Mouse (Mus musculus) embryo, embryonic 11 days (tissue): ENCODE measurements around the gene Per2.

ENCODE experiments used
- DNase-seq: peaks from one replicate; pipeline ENCODE4 v3.0.0-alpha.2; 2015

Per2 gene

DNA sequence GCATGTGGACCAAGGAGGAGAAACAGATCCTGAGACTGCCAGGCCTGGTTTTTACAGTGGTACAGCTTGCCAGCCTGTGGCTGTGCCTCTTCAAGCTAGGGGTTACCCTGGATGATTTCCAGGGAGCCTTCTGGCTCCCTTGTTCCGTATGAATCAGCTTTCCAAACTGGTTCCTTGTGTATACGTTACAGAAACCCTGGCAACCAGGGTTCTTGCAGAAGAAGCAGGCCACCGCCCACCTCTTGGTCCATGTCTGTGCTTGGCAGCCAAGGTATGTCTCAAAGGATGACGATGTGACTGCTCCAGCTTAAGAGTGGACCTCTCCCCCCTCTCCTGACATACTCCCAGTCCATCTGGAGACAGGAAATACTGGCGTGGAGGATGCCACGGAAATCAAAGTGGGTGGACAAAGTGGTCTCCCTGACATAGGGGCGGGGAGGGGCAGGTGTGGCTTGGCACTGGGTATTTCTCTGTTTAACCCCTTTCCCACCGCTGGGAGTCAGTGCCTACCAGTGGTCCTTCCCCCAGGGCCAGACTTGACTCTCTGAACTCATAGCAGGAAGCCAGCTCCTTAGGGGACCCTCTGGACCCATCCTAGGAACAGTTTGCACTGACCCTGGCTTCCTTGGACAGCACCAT, 782 bp downstream of the Per2 start:
- peak; percentile 13 for DNase-seq

DNA sequence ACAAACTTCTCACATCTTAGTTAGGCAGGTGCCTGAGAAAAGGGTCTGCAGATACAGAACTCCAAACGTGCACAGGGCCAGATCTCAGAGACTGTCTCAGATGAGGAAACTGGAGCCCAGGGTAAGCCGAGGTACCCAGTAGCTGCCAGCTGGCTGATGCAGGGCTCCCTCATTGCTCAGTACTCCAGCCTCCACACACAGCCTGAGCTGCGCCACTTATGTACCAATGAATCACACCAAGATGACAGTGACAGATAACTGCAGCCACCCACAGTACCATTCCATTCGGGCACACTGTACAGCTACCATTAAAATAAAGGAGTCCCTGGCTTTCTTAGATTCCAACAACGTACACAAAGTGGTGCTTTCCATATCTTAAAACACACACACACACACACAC, 1.4 kb downstream of the Per2 start:
- DNase-seq: no peak

DNA sequence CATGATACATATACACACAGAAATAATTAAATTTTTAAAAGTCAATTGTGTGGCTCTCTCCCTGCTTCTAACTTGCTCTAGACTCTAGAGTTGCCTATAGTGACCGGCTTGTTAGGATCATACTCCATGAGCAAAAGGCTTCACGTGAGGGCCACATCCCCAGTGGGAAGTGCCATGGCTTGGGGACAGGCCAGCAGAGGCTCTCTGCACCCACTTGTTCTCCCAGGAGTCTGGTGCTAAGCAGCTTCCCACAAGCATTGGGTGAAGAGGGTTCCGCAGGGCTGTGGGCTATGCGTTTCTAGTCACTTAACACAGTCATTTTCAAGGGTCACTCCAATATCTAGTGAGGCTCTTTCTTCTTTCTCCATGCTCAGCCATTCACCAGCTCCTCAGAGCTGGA, 2.0 kb downstream of the Per2 start:
- DNase-seq: no peak

DNA sequence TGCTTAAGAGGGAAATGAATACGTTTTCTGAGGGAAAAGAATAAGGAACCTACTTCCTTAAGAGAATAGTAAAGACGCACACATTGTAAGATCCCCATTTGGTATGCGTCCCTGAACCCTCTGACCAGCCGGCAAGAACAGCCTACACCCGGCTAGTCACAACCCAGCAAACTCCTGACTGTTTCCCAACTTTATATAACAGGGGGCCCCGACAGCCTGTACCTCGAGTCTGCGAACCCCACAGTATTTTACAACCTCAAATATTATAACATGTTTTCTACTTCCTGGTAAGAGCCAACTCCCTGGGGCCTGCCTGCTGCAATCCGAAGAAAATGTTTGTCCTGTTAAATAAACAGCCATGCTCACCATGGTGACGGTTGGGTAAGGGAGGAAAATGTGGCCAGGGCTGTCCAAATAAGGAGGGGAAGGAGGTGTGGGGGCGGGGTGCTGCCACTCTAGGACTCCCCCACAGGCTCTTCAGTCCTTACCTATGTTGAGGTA, 2.8 kb downstream of the Per2 start:
- peak; percentile 63 for DNase-seq

DNA sequence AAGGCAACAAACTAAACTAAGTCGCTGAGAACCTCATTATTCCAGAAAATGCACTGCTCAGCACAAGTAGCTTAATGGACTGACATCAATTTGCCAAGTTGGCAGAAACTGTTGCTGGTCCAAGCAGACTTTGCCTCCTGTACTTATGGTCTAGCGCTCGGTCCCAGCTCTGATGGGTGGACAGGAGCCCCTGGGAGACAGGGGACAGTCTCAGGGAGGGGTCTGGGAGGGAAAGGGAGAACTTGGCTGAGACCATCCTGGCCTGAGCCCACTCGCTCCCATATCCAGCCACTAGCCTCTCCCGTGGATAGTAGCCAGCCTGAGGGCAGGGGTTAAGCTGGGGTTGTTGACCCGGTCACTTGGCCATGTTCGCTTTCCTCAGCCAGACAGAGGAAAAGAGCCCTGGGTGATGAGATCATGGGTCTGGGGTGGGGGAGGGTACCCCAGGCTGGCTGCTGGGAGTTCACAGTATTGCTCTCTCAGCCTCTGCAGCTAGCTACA, 3.4 kb downstream of the Per2 start:
- DNase-seq: peak; percentile 69

DNA sequence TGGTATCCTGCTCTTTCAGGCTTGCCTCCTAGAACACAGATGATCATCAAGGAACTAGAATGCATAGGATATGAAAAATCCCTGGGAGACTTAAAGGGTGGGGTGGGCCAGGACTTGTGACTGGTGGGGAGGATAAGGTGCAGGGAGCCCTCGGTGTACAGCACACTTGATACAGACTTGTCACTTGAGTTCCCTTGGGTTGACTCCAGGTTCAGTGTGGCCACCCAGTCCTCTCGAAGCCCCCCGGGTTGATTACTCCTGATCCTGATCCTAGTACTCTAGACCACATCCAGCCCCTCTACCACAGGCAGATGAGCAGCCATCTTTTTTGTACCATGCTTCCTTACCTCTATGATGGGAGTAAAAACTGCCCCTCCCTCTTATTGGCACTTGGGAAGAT, 4.2 kb downstream of the Per2 start:
- DNase-seq: no peak

DNA sequence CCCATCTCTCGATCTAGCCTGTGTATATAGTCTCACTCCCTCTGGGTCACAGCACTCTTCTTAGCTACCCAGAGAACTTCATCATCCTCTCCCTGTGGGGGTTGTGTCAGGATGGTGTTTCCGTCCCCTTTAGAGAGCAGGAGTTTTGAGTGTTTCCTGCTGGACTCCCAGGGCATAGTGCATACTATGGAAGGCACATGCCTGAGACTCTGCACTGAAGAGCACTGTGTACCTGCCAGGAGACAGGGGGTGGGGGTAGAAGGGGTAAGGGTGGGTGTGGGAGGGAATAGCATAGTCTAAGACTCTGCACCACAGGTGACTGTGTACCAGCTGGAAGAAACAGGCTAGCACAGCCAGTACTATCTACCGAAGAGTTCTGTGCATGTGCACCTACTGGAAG, 4.8 kb downstream of the Per2 start:
- no peak for DNase-seq

DNA sequence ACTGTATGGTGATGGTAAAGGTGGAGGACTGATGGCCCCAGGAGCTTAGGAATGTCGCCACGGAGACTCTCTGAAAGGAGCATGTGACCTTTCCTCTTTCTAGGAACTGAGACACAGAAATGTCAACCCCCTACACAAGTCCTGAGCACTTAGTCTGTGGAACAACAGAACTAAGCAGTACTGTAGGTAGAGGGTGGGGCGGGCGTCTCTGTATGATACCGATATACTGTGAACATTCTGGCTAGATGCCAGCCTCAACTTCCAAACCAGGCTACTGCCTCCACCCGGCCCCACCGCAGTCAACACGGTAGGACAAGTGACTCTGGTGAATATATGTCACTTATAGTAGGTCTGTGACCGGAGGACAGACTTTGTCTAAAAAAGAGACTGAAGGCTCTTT, 5.2 kb downstream of the Per2 start:
- no peak for DNase-seq

DNA sequence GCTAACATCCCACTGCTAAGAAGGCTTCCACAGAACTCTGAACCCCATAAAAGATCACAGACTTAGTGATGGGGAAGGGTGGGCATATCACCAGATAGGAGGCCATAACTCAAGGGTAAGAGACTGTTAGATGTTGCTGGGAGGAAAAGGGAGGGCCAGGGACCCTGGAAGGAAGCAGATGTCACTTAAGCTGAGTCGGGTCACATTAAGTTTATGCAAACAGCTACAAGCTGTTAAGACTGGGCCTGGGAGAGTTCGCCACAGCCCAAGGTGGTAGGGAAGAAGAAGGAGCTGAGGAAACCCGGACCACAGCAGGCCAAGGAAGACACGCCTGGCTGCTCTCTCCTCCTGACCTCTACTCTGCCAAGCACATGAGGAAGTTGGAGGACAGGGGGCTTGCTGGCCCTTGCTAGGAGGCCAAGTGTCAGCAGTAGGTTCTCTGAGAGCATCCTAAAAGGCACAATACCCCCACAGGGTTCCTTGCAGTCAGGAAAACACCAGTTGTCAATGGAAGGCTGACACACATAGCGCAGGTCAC, 7.5 kb downstream of the Per2 start:
- no peak for DNase-seq

DNA sequence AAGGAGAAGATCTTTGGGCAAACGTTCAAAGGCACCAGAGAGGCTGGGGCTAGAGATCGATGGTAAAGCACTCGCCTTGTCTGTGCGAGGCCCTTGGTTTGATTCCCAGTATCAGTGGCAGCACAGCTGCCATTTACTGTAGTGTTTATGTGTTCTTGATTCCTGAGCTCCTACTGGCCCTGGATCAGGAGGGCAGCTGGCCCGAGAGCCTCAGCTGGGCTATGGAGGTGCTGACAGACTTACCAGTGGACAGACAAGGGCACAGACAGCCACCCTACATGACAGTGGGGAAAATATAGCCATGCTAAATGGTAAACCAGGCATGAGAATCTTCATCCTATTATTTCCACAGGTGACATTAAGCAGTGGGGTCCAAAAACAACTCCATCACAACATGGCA, 8.3 kb downstream of the Per2 start:
- DNase-seq: no peak

DNA sequence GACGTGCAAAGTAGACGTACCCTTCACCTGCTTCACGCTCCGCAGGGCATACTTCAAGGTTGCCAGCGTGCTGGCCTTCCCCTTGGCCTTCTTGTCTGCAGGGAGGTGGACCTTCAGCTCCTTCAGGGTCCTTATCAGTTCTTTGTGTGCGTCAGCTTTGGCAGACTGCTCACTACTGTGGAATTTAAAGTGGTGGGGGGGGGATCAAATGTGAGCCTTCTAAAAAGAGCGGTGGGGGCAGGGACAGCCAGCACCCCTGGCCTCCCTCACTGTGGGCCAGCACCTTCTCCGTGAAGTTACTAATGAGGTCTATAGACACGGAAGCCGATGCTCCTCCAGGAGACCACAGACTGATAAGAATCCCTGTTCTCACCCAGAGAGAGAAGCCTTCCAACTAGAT, 10.4 kb downstream of the Per2 start:
- DNase-seq: no peak

DNA sequence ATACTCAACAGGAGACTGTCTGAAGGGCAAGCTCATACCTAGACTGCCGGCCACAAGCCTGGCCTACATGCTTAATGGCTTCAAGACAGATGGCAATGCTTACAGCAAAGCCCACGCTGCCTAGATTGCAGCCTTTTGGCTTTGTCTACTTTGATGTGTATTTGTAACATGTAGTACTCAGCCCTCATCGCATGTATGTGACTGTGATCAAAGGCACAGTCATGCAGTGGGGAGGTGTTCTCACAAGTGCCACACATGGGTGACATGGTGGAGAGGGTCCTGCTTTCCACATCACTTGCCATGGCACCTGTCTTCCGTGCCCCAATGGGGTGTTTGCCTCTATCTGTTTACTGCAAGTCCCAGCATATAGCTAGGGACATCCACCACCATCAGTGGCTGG, 12.6 kb downstream of the Per2 start:
- no peak for DNase-seq

DNA sequence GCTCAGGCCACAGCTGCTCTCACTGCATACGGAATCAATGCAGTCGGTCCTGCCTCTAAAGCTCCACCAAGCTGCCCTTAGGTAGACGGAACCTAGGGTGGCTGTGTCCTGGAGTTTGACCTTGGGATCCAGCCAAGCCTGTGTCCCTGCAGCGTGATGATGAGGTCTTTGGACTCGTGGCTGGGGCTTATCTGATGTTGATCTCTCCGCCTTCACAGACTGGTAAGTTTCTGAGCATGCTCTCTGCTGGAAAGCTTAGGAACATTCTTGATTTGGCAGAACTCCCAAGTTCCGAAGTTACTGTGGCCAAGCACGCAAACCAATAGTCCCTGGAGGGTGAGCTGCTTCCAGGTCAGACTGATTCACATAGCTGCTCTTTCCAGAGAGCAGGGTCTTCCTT, 13.1 kb downstream of the Per2 start:
- no peak for DNase-seq

DNA sequence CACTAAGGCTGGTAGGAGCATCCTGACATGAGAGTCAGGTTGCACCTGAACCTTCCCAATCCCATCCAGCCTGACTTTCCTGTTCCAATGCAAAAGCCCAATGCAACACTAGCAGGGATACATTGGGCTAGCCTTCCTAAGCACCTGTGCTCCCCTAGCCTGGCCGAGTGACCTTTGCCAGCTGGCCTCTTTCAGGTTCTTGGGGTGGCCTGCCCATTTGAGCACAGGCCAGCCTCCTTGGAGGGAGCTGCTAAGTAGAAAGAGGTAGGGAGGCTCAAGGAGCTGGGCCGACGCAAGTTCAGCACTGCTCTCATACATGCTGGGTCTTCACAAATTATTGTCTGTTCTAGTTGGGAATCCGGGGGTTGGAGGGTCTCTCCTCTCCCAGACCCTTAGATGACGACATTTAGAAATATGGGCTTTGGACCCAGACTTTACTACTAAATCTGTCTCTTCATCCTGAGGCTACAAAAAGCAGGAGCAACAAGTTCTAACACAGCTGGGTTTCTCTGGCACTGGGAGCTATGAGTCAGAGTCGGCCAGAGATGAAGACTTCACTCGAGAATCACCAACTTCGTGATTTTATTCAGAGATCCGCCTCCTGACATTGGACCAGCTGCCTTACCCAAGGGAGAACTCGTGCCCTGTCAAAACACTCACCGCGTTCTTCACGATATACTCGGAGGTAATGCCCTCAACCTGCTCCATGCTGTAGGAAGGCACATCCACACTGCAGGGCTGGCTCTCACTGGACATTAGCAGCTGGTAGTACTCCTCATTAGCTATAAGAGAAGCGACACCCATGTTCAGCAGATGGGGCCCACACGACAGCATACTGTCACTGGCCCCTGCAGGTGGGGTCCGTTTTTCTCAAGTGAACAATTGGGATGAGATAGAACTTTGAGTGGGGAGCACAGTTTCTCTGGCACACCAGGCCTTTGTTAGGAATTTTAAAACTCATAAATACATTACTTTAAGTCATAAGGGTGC, 14.0 kb downstream of the Per2 start:
- DNase-seq: no peak

DNA sequence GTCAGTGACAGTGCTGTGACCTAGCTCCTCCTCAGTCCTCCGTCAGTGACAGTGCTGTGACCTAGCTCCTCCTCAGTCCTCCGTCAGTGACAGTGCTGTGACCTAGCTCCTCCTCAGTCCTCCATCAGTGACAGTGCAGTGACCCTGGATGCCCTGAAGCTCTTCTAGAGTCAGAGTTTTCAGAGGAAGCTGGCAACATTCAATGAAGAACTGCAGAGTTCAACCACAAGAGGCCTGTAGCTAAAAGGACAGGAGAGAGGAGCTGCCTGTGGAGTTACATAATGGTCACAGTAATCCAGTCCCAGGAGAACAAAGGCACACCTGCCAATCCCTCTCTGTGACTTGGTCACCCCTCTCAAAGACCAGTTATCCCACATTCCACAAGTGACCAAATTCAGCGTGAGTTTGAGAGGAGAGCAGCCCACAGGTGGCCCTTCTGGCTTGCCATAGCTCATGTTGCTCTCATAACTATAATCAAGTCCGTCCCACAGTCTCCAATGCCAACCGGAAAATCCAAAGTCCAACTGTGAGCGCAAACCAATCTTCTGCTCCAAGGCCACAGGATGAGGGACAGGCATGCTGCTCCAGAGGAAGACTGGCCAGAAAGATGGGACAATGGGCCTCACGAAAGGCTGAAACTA, 16.7 kb downstream of the Per2 start:
- DNase-seq: no peak

DNA sequence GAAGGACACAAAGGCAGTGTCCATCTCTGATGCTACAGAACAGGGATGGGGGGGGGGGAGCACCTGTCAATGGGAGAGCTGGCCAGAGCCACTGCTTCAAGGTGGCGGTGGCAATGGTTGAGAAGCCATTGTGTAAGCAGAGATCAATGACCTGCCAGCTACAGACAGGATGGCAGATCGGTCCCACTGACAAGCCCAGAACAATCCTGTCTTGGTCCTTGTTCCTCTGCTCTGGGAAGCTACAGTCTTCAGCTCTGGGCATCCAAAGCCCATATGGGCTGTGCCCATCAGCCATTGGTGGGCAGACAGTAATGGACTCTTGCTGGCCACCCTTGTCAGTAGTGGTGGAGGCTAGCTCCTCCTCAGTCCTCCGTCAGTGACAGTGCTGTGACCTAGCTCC, 17.3 kb downstream of the Per2 start:
- no peak for DNase-seq

DNA sequence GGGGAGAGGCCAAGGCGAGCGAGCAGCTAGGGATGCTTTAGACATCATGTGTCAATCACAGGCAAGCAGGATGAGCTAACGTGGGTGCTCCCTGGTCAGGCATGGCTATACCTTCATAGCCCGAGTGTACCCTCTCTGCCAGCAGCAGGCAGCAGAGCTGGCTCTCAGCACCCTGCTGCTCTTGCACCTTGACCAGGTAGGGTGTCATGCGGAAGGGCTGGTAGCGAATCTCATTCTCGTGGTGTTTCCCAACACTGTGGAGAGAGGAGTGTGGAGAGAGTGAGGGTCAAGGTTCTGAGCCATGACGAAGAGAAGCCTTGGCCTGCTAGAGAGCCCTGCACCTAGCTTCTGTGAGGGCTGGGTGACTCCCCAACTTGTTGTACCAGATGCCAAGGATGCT, 19.3 kb downstream of the Per2 start:
- DNase-seq: no peak

DNA sequence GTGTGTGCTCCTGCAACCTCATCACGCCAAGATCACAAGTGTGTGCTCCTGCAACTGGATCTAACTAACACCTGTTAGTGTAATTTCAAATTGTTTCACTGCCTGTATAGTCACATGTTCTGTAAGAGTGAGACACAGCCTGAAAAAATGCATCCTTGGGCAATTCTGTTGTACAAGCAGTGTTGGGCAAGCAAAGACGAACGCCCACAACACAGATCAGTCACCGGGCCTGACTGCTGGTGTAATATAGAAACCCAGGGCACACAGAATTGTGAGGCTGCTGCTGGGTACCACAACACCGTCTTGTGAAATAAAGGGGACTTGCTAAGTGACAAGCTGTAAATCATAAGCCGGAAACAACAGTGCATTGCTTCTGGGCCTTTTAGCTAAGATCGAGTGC, 21.6 kb downstream of the Per2 start:
- no peak for DNase-seq

DNA sequence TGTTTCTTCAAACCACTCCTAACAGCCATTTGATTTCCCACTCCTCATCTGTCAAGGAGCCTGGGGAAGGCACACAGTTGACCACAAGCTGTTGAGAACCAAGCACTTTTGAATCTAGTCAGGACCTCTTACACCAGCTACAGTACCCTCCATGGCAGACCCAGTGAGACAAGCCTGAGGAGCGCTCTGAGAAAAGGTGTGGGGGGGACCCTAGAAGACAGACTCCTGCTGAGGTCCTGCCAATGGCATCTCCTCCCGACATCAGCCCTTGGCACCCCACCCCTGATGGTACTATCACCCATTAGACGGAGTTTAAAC, 22.1 kb downstream of the Per2 start:
- DNase-seq: no peak

DNA sequence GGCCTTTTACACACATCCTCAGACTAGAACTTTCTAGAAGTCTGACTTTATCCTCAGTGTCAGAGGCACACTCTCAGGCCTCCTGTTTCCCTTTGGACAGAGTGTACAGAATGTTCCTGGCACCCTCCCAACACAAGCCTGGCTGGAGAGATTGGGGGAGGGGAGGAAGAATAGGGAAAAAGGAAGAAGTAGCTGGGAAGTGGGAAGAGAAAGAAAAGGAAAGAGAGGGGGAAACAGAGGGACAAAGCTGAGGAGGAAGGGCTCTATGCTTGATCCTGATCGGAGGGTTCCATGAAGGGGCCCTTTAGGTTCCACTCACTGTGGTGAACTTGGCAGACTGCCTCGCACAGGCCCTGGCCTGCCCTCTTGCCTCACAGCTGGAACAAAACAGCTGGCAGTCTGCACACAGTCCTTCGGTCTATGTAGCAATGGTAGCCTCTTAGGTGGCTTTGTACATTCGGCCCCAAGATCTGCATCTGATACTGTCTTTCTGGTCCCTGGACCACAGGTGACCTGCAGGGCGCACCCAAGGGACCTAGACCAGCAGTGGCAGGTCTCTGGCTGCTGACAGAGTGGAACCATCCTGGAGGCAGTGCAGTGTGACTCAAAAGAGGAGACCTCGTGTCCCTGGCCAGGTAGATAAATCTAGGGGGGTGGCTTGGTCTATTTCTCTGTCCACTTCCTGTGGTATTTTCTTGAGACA, 22.6 kb downstream of the Per2 start:
- no peak for DNase-seq

DNA sequence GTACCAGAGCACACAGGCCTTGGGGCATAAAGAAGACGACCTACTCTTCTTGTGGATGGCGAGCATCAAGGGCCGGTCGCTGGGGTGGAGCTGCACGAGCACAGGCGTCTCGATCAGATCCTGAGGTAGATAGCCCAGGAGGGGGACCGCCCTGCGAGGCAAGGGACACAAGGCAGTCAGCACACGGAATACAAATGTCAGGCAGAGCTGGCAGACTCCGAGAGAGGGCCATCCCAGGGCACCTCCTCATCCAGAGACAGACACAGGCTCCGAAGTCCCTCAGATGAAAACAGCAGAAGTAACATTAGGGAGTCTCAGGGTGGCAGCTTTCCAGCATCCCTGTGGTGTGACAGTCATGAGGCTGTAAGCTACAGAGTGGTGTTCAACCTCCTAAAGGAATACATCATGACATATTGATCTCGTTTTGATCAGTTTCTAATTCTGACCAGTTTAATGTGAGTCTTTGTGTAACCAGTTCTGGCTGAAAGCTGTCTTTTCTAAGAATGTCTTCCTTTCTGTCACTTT, 23.5 kb downstream of the Per2 start:
- no peak for DNase-seq

DNA sequence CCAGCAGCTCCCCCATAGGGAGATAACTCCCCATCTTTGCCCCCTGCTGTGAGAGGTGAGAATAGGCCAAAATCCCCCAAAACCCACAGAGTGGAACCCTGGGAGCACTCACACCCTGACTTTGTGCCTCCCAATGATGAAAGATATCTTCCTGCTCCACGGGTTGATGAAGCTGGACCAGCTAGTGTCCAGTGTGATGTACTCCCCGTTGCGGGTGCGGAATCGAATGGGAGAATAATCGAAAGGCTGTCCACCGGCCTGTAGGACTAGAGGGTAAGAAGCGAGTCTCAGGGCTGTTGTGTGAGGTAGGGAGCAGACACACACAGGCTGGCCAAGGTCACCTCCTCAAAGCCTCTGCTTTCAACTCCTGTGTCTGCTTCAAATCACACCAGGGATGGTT, 24.2 kb downstream of the Per2 start:
- DNase-seq: no peak

DNA sequence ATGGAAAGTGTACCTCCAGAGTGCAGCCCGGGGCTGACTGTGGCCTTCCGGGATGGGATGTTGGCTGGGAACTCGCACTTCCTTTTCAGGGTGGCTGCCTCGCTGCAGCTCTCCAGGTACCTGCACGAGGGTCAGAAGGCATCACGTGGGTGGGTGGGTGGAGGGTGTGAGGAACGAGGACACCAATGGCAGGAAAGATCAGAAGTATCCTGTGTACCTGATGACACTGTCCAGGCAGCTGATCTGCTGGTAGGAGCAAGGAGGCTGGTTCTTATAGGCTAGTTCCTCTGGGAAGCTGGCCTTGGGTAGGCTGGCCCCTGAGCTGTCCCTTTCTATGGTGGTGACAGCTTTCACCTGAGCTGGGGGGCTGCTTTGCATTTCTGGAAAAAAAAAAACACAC, 28.4 kb downstream of the Per2 start:
- DNase-seq: no peak
